ENCODE assay signal across 19 mouse cellular contexts in the genomic region with DNA sequence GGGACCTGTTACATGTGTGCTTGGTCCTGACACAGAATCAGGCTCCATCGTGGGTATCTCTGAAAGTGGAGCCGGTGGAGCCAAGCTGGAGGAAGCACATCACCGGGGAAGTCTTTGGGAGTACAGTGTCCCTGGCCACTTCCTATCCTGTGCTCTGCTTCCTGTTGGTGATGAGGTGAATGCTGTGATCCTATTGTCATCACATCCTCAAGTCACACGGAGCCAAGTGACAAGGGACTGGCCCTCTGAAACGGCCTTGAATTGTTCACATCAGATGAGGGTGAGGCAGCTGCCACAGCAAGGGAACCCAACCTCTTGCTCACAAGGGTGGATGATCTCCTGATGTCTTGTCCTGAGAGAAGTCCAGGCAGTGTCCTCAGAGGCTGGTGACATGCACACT. TPM values are rescaled to one million over a fixed set of nuclear protein-coding genes. Genes with fewer than 3 reads are reported as not detected.
DNase-seq lines count a peak whose midpoint lies in the region; ATAC-seq and TF ChIP-seq lines count a peak whose summit lies in the region.
"Had no signal": no experiment of that assay in that cellular context is flagged by ENCODE, and none has a peak within 500 bp of the region (broad histone marks: within the 10 kb centered on the region; RNA-seq: fewer than 3 reads in every experiment).

No protein-coding gene starts in this region.

- WGBS in heart, adult 2 months, result 22% methylated on average over 5 of the region's 5 CpGs
- WGBS in heart, embryonic 10.5 days, result 43% methylated on average over 5 of the region's 5 CpGs
- WGBS in liver, postnatal 0 days (ENCODE audit: insufficient replicate concordance), result 58% methylated on average over 5 of the region's 5 CpGs
- WGBS in liver, embryonic 11.5 days, result 58% methylated on average over 5 of the region's 5 CpGs

- TF ChIP-seq CTCF in heart, adult 2 months (IDR thresholded peaks at IDR 0.05), result no peak
- TF ChIP-seq CTCF in liver, postnatal 0 days (IDR thresholded peaks at IDR 0.05; ENCODE audit: low read depth), result no peak

- no peak overlapping the region for H3K9ac ChIP-seq in heart, adult 2 months (ENCODE audit: low read depth, low read length)
- no peak overlapping the region for H3K9ac ChIP-seq in liver, postnatal 0 days (replicated peaks)
- H3K9ac ChIP-seq in liver, embryonic 11.5 days (ENCODE audit: low read depth, low read length), result no peak overlapping the region
- H3K9ac ChIP-seq: forebrain, embryonic 12.5 days; hindbrain, embryonic 15.5 days; liver, embryonic 14.5 days had no signal

- intact Hi-C loops in heart, adult 2 months (cut with DNase I), result no loop called here

- 0 out of 2 replicates have a peak, but pooled peaks have one; percentile 29 for TF ChIP-seq EP300 in heart, adult 2 months (IDR thresholded peaks at IDR 0.05; ENCODE audit: insufficient read depth, low read depth, low read length)
- no peak for TF ChIP-seq EP300 in liver, postnatal 0 days (IDR thresholded peaks at IDR 0.05; ENCODE audit: low read depth)

- no peak overlapping the region for H3K4me3 ChIP-seq in heart, adult 2 months
- H3K4me3 ChIP-seq in heart, embryonic 10.5 days, result no peak overlapping the region
- H3K4me3 ChIP-seq in liver, postnatal 0 days (ENCODE audit: low read depth, low read length), result no peak overlapping the region
- H3K4me3 ChIP-seq in liver, embryonic 11.5 days (ENCODE audit: low read depth, low read length), result no peak overlapping the region
- H3K4me3 ChIP-seq in brown adipose tissue, adult 24 weeks (ENCODE audit: insufficient read depth, low read depth, low read length), result no peak overlapping the region
- H3K4me3 ChIP-seq: forebrain, embryonic 12.5 days; hindbrain, embryonic 15.5 days; limb, embryonic 10.5 days had no signal

- no peak overlapping the region for H3K4me2 ChIP-seq in liver, postnatal 0 days (ENCODE audit: low read depth, low read length)
- no peak overlapping the region for H3K4me2 ChIP-seq in liver, embryonic 11.5 days
- H3K4me2 ChIP-seq: forebrain, embryonic 12.5 days; hindbrain, embryonic 15.5 days had no signal

- DNase-seq in heart, adult 2 months, result no peak
- DNase-seq in heart, embryonic 10.5 days (ENCODE audit: low spot score), result no peak
- no peak for DNase-seq in liver, postnatal 0 days
- DNase-seq in liver, embryonic 11.5 days (ENCODE audit: low spot score), result no peak
- DNase-seq in lung, postnatal 4 days, result peak; percentile 24 to 52
- DNase-seq in cerebellum, adult 18-20 months, result no peak
- DNase-seq: cerebellum, adult 9-10 months; embryo, embryonic 11 days; gastrocnemius, postnatal 36 days; layer of hippocampus, postnatal 36 days; midbrain, embryonic 14.5 days; thymus, postnatal 36 days had no signal

- no peaks in the 10 kb centered on the region for H3K27me3 ChIP-seq in heart, adult 2 months (ENCODE audit: control insufficient read depth, insufficient read depth, low read length)
- H3K27me3 ChIP-seq in heart, embryonic 10.5 days (ENCODE audit: insufficient read depth, poor library complexity, severe bottlenecking), result no peaks in the 10 kb centered on the region
- no peaks in the 10 kb centered on the region for H3K27me3 ChIP-seq in liver, postnatal 0 days (ENCODE audit: insufficient read depth, low read length)
- no peaks in the 10 kb centered on the region for H3K27me3 ChIP-seq in liver, embryonic 11.5 days (replicated peaks; ENCODE audit: control insufficient read depth, insufficient read depth, low read length)
- H3K27me3 ChIP-seq: forebrain, embryonic 12.5 days; hindbrain, embryonic 15.5 days had no signal

- no peak overlapping the region for H3K27ac ChIP-seq in heart, adult 2 months
- H3K27ac ChIP-seq in heart, embryonic 10.5 days, result no peak overlapping the region
- peak overlapping the region; percentile 22; the same call in 1 of the 2 replicates for H3K27ac ChIP-seq in liver, postnatal 0 days (ENCODE audit: low read depth)
- H3K27ac ChIP-seq in liver, embryonic 11.5 days (ENCODE audit: low read depth, low read length), result no peak overlapping the region
- peak overlapping the region; percentile 45; the same call in 1 of the 2 replicates for H3K27ac ChIP-seq in brown adipose tissue, adult 24 weeks (replicated peaks; ENCODE audit: low read depth, low read length)
- H3K27ac ChIP-seq: forebrain, embryonic 12.5 days; hindbrain, embryonic 15.5 days; limb, embryonic 10.5 days; liver, embryonic 14.5 days; stomach, postnatal 0 days had no signal

- H3K4me1 ChIP-seq in heart, adult 2 months (ENCODE audit: control insufficient read depth, insufficient read depth, low read length), result peaks cover 8% of the 10 kb centered on the region
- H3K4me1 ChIP-seq in heart, embryonic 10.5 days, result peaks cover 12% of the 10 kb centered on the region
- no peaks in the 10 kb centered on the region for H3K4me1 ChIP-seq in liver, postnatal 0 days (ENCODE audit: insufficient read depth)
- H3K4me1 ChIP-seq in liver, embryonic 11.5 days (replicated peaks; ENCODE audit: control insufficient read depth, insufficient read depth, low read length), result no peaks in the 10 kb centered on the region
- H3K4me1 ChIP-seq in brown adipose tissue, adult 24 weeks (ENCODE audit: control insufficient read depth, insufficient read depth, insufficient read length, low read length), result peaks cover 22% of the 10 kb centered on the region
- H3K4me1 ChIP-seq: forebrain, embryonic 12.5 days; hindbrain, embryonic 15.5 days; limb, embryonic 10.5 days had no signal

- no peaks in the 10 kb centered on the region for H3K9me3 ChIP-seq in heart, embryonic 10.5 days
- no peaks in the 10 kb centered on the region for H3K9me3 ChIP-seq in liver, postnatal 0 days (ENCODE audit: low read length)
- no peaks in the 10 kb centered on the region for H3K9me3 ChIP-seq in liver, embryonic 11.5 days (ENCODE audit: control insufficient read depth, low read length)
- H3K9me3 ChIP-seq: forebrain, embryonic 12.5 days; hindbrain, embryonic 15.5 days; limb, embryonic 10.5 days had no signal

- peak; percentile 44 for ATAC-seq in liver, postnatal 0 days
- no peak for ATAC-seq in liver, embryonic 11.5 days (replicated peaks; ENCODE audit: low FRiP score)
- no peak for ATAC-seq in cerebellum, adult (ENCODE audit: insufficient number of reproducible peaks, low FRiP score, low TSS enrichment)

- no peaks in the 10 kb centered on the region for H3K79me2 ChIP-seq in heart, adult 2 months (replicated peaks; ENCODE audit: control insufficient read depth, insufficient read depth, low read length)

- no peak for TF ChIP-seq POLR2A in heart, adult 2 months (IDR thresholded peaks at IDR 0.05; ENCODE audit: insufficient read depth, low read depth, low read length)

- H3K36me3 ChIP-seq in heart, adult 2 months (ENCODE audit: control insufficient read depth, insufficient read depth, low read length), result no peaks in the 10 kb centered on the region
- peaks cover 53% of the 10 kb centered on the region for H3K36me3 ChIP-seq in heart, embryonic 10.5 days
- H3K36me3 ChIP-seq in liver, postnatal 0 days (replicated peaks; ENCODE audit: insufficient read depth, low read length), result peaks cover 15% of the 10 kb centered on the region
- peaks cover 12% of the 10 kb centered on the region for H3K36me3 ChIP-seq in liver, embryonic 11.5 days (ENCODE audit: control insufficient read depth, insufficient read depth, low read length)

RNA-seq across cellular contexts. Expression of a gene that starts 14.4 kb away (rescaled TPM):
- total RNA-seq in heart, adult 2 months (2021), result 10 to 100 TPM; 10.5 to 12.6 TPM
- polyA plus RNA-seq in heart, adult 2 months (2012; rRNA removed), result 11.3 and 20.2 TPM in 2 replicates
- 3.1 and 7.2 TPM in 2 replicates for polyA plus RNA-seq in heart, embryonic 10.5 days (2016; fragmentation: Nextera tagmentation; extraction: Ambion mirVana)
- 0.04 and 0.08 TPM in 2 replicates for polyA plus RNA-seq in liver, postnatal 0 days (2015; fragmentation: Nextera tagmentation; extraction: Ambion mirVana)
- polyA plus RNA-seq in liver, embryonic 11.5 days (2014; fragmentation: Nextera tagmentation; extraction: Ambion mirVana), result 0.21 and 0.23 TPM in 2 replicates
- 0.67 TPM in 1 of 2 replicates, not detected in the other for polyA plus RNA-seq in brown adipose tissue, adult 24 weeks (2012; ENCODE audit: insufficient read depth, insufficient read length, missing spikeins)
- total RNA-seq: gastrocnemius, postnatal 36 days had no signal

Comparison
In these comparisons a context has a peak if more than half of its experiments do, and no peak if none do; other contexts are left out.
1. H3K27ac ChIP-seq: peak in liver, postnatal 0 days (single experiment) and brown adipose tissue, adult 24 weeks (single experiment); none in heart, adult 2 months (single experiment), heart, embryonic 10.5 days (single experiment) and liver, embryonic 11.5 days (single experiment).
2. DNase-seq: peak in lung, postnatal 4 days (2 of 2); none in heart, adult 2 months (0 of 2), heart, embryonic 10.5 days (single experiment), liver, postnatal 0 days (single experiment), liver, embryonic 11.5 days (single experiment) and cerebellum, adult 18-20 months (0 of 2).